Mouse (Mus musculus) ES-E14 (cell line): Measurements from ENCODE around the gene Zfp385b.

Source experiments
- HCFC1 ChIP-seq: IDR thresholded peaks from 2 replicates; pipeline ENCODE4 v1.6.1; 2012; ENCODE audit warnings: low read length, inconsistent platforms, borderline replicate concordance; ENCODE audit not compliant: insufficient read depth
- MAFK ChIP-seq: IDR thresholded peaks from 2 replicates; pipeline ENCODE4 v1.6.1; 2014; ENCODE audit warnings: mild to moderate bottlenecking, low read depth, low read length, inconsistent platforms; ENCODE audit not compliant: insufficient read depth
- ZC3H11A ChIP-seq: IDR thresholded peaks from 2 replicates; pipeline ENCODE4 v1.6.1; 2012; ENCODE audit warnings: low read depth, mild to moderate bottlenecking, inconsistent platforms, low read length, borderline replicate concordance
- ZNF384 ChIP-seq: IDR thresholded peaks from 2 replicates; pipeline ENCODE4 v1.6.1; 2012; ENCODE audit warnings: low read depth, low read length, inconsistent platforms

GRCm38 (mm10) chr2:77608666-77609065 lies 210.8 kb downstream of the Zfp385b start:
- TF ChIP-seq ZC3H11A (no peak), ZNF384 (no peak), HCFC1 (no peak), MAFK (no peak)
